Mouse (Mus musculus): ENCODE measurements around the gene Rpl38. TPM values are rescaled to one million over a fixed set of nuclear protein-coding genes. Genes with fewer than 3 reads are reported as not detected.

Gene Rpl38
- polyA plus RNA-seq, 1 experiment from 2014 or later, result 824 TPM

DNA sequence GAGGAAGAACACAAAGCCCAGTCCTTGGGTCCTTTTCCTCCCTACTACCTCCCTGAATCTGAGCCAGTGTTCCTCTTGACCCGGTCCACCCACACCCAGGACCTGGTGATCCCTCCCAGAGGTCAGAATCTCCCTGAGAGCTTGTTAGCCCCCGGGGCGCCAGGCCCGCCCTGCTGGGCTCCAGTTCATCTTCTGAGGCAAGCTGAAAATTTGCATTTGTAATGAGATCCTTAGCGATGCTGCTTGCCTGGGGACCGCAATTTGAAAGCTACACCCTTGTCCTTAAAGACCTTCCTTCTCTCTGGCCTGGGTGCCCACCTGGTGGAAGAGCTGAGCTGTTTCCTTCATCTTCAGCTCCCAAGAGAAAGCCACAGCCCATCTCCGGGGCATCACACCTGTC lies 24.3 kb downstream of the Rpl38 start:
- H3K36me3 ChIP-seq (ENCODE audit: insufficient read depth, low read length), result no peaks in the 10 kb centered on the region
- no peak for DNase-seq (ENCODE audit: low spot score)
- no peaks in the 10 kb centered on the region for H3K27me3 ChIP-seq (replicated peaks; ENCODE audit: insufficient read depth, low read length)
- no peak overlapping the region for H3K4me3 ChIP-seq (ENCODE audit: low read depth, low read length)
- H3K4me1 ChIP-seq (ENCODE audit: insufficient read depth, low read depth, low read length), result no peaks in the 10 kb centered on the region
- no peak overlapping the region for H3K4me2 ChIP-seq (replicated peaks; ENCODE audit: low read depth, low read length)
- no peak for ATAC-seq
- no peak overlapping the region for H3K27ac ChIP-seq (ENCODE audit: low read length)
- 63% methylated on average over 7 of the region's 7 CpGs for WGBS
- no peaks in the 10 kb centered on the region for H3K9me3 ChIP-seq (ENCODE audit: low read length)
- H3K9ac ChIP-seq (replicated peaks; ENCODE audit: low read depth), result no peak overlapping the region
- no peak for TF ChIP-seq CTCF (IDR thresholded peaks at IDR 0.05)
- TF ChIP-seq EP300 (IDR thresholded peaks at IDR 0.05), result no peak

DNA sequence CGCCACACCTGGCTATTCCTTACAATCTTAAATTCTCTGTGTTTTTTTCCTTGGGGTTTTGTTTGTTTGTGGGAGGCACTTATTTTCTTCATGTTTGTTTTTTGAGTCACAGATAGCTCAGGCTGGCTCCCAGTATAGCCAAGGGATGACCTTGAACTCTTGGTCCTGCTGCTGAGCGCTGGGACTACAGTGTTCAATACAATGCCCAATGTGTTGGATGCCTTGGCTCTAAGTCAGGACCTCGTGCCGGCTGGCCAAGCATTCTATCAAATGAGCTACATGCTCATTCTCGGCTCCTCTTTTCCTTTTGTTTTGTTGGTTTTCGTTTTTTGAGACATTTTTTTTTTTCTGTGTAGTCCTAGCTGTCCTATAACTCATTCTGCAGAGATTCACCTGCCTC lies 25.1 kb downstream of the Rpl38 start:
- H3K27me3 ChIP-seq (replicated peaks; ENCODE audit: insufficient read depth, low read length), result no peaks in the 10 kb centered on the region
- no peaks in the 10 kb centered on the region for H3K4me1 ChIP-seq (ENCODE audit: insufficient read depth, low read depth, low read length)
- no peak overlapping the region for H3K27ac ChIP-seq (ENCODE audit: low read length)
- H3K36me3 ChIP-seq (ENCODE audit: insufficient read depth, low read length), result no peaks in the 10 kb centered on the region
- H3K4me2 ChIP-seq (replicated peaks; ENCODE audit: low read depth, low read length), result no peak overlapping the region
- WGBS, result 86% methylated on average over 6 of the region's 6 CpGs
- H3K9me3 ChIP-seq (ENCODE audit: low read length), result no peaks in the 10 kb centered on the region
- ATAC-seq (no peak), DNase-seq (ENCODE audit: low spot score) (no peak)
- TF ChIP-seq EP300 (IDR thresholded peaks at IDR 0.05) (no peak), CTCF (IDR thresholded peaks at IDR 0.05) (no peak)
- no peak overlapping the region for H3K4me3 ChIP-seq (ENCODE audit: low read depth, low read length)
- no peak overlapping the region for H3K9ac ChIP-seq (replicated peaks; ENCODE audit: low read depth)

DNA sequence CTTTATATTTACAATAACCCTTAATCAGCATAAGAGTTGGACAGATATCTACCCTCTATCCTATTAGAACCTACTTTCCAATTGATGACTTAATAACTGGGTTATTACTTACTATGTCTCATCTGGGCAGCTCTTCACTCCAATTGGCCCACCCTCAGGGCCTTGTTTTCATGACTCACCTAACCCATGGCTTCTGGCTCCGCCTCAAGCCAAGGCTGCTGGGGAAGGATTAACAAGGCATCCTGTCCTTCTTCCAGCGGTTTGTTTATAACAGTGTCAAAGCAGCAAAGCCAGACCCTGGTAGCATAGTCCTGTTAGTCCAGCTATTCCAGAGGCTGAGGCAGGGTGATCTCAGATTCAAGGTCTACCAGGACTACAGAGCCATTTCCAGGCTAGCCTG lies 26.1 kb downstream of the Rpl38 start:
- no peak for TF ChIP-seq EP300 (IDR thresholded peaks at IDR 0.05)
- no peak for TF ChIP-seq CTCF (IDR thresholded peaks at IDR 0.05)
- H3K36me3 ChIP-seq (ENCODE audit: insufficient read depth, low read length), result no peaks in the 10 kb centered on the region

DNA sequence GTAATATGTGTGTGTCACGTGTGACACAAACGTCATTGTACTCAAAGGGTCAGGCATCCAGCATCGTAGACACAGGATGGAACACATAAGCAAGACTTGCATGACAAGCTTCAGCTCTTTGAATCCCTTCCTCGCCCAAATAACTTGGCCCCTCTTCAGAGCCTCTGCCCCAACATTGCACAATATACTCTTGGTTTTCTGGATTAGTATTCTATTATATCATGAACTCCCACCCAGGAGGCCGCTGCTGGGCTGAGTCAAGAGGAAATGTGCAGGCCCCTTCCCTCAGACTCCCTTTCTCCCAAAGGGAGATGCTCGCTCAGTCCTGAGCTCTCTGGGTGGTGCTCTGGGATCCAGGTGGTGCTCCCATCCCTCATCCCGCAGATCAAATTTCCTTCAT lies 30.2 kb downstream of the Rpl38 start:
- Histone ChIP-seq H3K27ac (ENCODE audit: low read length) (no peak overlapping the region), H3K27me3 (replicated peaks; ENCODE audit: insufficient read depth, low read length) (no peaks in the 10 kb centered on the region), H3K4me1 (ENCODE audit: insufficient read depth, low read depth, low read length) (no peaks in the 10 kb centered on the region), H3K4me3 (ENCODE audit: low read depth, low read length) (no peak overlapping the region), H3K9me3 (ENCODE audit: low read length) (no peaks in the 10 kb centered on the region), H3K9ac (replicated peaks; ENCODE audit: low read depth) (no peak overlapping the region), H3K4me2 (replicated peaks; ENCODE audit: low read depth, low read length) (no peak overlapping the region), H3K36me3 (ENCODE audit: insufficient read depth, low read length) (no peaks in the 10 kb centered on the region)
- no peak for TF ChIP-seq EP300 (IDR thresholded peaks at IDR 0.05)
- no peak for TF ChIP-seq CTCF (IDR thresholded peaks at IDR 0.05)
- WGBS, result 79% methylated on average over 7 of the region's 7 CpGs
- ATAC-seq (peak; percentile 19; the same call in 1 of the 2 replicates), DNase-seq (ENCODE audit: low spot score) (no peak)

More for the DNA sequence above, 26.1 kb downstream of the Rpl38 start:
- no peak for ATAC-seq
- DNase-seq (ENCODE audit: low spot score), result no peak
- Histone ChIP-seq H3K27me3 (replicated peaks; ENCODE audit: insufficient read depth, low read length) (no peaks in the 10 kb centered on the region), H3K4me1 (ENCODE audit: insufficient read depth, low read depth, low read length) (no peaks in the 10 kb centered on the region), H3K27ac (ENCODE audit: low read length) (no peak overlapping the region), H3K9me3 (ENCODE audit: low read length) (no peaks in the 10 kb centered on the region), H3K4me3 (ENCODE audit: low read depth, low read length) (no peak overlapping the region), H3K4me2 (replicated peaks; ENCODE audit: low read depth, low read length) (no peak overlapping the region), H3K9ac (replicated peaks; ENCODE audit: low read depth) (no peak overlapping the region)
- 71% methylated on average over 2 of the region's 2 CpGs for WGBS

DNA sequence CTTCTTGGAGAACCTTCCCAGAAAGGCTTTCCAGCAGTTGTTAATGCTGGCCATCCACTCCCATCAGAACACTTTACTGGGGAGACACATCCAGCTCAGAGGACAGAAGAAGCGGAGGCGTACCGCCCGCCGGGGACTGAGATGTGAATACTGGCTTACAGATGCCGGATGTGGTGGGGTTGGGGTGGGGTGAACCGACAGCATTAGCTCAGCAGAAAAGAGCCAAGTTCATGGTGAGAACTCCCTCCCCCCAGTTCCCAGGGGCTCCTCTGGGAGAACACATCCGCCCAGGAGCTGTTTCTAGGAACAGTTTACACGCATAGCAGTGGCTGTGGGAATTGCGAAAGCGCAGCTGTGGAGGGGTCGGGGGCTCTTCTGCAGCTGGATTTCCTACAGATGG lies 31.2 kb downstream of the Rpl38 start:
- Histone ChIP-seq H3K4me3 (ENCODE audit: low read depth, low read length) (no peak overlapping the region), H3K9me3 (ENCODE audit: low read length) (no peaks in the 10 kb centered on the region), H3K27me3 (replicated peaks; ENCODE audit: insufficient read depth, low read length) (no peaks in the 10 kb centered on the region), H3K36me3 (ENCODE audit: insufficient read depth, low read length) (no peaks in the 10 kb centered on the region), H3K4me1 (ENCODE audit: insufficient read depth, low read depth, low read length) (no peaks in the 10 kb centered on the region), H3K4me2 (replicated peaks; ENCODE audit: low read depth, low read length) (no peak overlapping the region), H3K9ac (replicated peaks; ENCODE audit: low read depth) (no peak overlapping the region), H3K27ac (ENCODE audit: low read length) (no peak overlapping the region)
- peak; percentile 81 for ATAC-seq
- 0 out of 2 replicates have a peak, but pooled peaks have one; percentile 17 for TF ChIP-seq EP300 (IDR thresholded peaks at IDR 0.05)
- TF ChIP-seq CTCF (IDR thresholded peaks at IDR 0.05), result no peak
- DNase-seq (ENCODE audit: low spot score), result peak; percentile 66
- 60% methylated on average over 12 of the region's 12 CpGs for WGBS

DNA sequence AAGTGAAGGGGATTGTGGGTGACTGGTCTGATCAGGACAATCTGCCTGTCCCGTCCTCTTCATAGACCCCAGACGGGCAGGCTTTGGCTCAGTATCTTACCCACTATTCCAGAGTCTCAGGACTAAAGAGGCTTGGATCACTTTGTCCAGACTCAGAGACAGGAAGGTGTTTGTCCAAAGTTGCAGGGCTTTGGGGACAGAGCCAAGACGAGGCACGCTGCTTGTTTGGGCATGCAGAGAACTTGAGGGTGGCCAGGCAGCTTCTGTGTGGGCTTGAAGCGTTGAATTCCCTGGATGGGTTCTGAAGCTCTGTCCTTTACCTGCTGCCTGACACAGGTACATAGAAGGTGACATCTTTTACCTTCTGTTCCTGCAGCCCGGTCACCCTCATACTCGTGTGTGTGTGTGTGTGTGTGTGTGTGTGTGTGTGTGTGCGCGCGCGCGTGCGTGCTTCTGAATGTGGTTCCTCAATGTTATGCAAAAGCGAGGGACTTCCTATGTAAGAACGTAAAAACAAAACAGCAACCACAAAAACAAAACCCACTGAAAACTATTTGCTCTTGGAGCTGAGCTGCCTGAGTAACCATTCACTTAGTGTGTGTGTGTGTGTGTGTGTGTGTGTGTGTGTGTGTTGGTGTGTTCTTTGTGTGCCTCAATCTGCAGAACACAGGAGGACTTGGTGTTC lies 34.1 kb downstream of the Rpl38 start:
- 78% methylated on average over 15 of the region's 15 CpGs for WGBS
- no peak for TF ChIP-seq CTCF (IDR thresholded peaks at IDR 0.05)
- TF ChIP-seq EP300 (IDR thresholded peaks at IDR 0.05), result no peak
- Histone ChIP-seq H3K9ac (replicated peaks; ENCODE audit: low read depth) (no peak overlapping the region), H3K9me3 (ENCODE audit: low read length) (no peaks in the 10 kb centered on the region), H3K36me3 (ENCODE audit: insufficient read depth, low read length) (no peaks in the 10 kb centered on the region), H3K27me3 (replicated peaks; ENCODE audit: insufficient read depth, low read length) (no peaks in the 10 kb centered on the region), H3K4me1 (ENCODE audit: insufficient read depth, low read depth, low read length) (no peaks in the 10 kb centered on the region), H3K27ac (ENCODE audit: low read length) (no peak overlapping the region), H3K4me3 (ENCODE audit: low read depth, low read length) (no peak overlapping the region), H3K4me2 (replicated peaks; ENCODE audit: low read depth, low read length) (no peak overlapping the region)
- ATAC-seq, result no peak
- no peak for DNase-seq (ENCODE audit: low spot score)

DNA sequence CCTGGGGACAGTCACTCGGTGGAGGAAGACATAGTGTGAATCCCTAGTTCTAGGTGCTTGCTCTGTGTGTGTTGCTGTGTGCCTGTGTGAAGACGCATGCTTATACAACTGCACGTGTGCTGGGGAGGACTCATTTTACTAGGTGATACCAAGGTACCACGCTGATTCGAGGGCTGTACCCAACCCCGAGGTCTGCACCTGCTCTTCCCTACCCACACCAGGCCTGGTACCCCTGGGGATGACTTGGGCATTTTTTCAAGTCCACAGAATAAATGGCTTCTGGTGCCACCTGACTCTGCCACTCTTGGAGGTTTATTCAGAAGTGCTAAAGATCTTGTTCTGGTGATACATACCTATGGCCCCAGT lies 34.7 kb downstream of the Rpl38 start:
- DNase-seq (ENCODE audit: low spot score), result no peak
- no peak overlapping the region for H3K4me2 ChIP-seq (replicated peaks; ENCODE audit: low read depth, low read length)
- no peak for ATAC-seq
- H3K9me3 ChIP-seq (ENCODE audit: low read length), result no peaks in the 10 kb centered on the region
- no peak for TF ChIP-seq EP300 (IDR thresholded peaks at IDR 0.05)
- no peak for TF ChIP-seq CTCF (IDR thresholded peaks at IDR 0.05)
- H3K4me3 ChIP-seq (ENCODE audit: low read depth, low read length), result no peak overlapping the region
- H3K27ac ChIP-seq (ENCODE audit: low read length), result no peak overlapping the region
- H3K4me1 ChIP-seq (ENCODE audit: insufficient read depth, low read depth, low read length), result no peaks in the 10 kb centered on the region
- no peak overlapping the region for H3K9ac ChIP-seq (replicated peaks; ENCODE audit: low read depth)
- no peaks in the 10 kb centered on the region for H3K27me3 ChIP-seq (replicated peaks; ENCODE audit: insufficient read depth, low read length)
- no peaks in the 10 kb centered on the region for H3K36me3 ChIP-seq (ENCODE audit: insufficient read depth, low read length)
- WGBS, result 75% methylated on average over 6 of the region's 6 CpGs
